ENCODE assay signal across 20 mouse cellular contexts in genomic region chr8:127222361-127222760, GRCm38 (mm10).
DNase-seq lines count a peak whose midpoint lies in the region; ATAC-seq and TF ChIP-seq lines count a peak whose summit lies in the region.
"Had no signal": no experiment of that assay in that cellular context is flagged by ENCODE, and none has a peak within 500 bp of the region (broad histone marks: within the 10 kb centered on the region; RNA-seq: fewer than 3 reads in every experiment).

No protein-coding gene starts in this region.

- no peak for ATAC-seq in forebrain, embryonic 12.5 days (ENCODE audit: low FRiP score)
- ATAC-seq in forebrain, embryonic 13.5 days: no peak
- no peak for ATAC-seq in midbrain, embryonic 11.5 days (ENCODE audit: low FRiP score)
- no peak for ATAC-seq in midbrain, postnatal 0 days (ENCODE audit: low FRiP score)
- ATAC-seq in forebrain, embryonic 16.5 days: no peak
- no peak for ATAC-seq in hindbrain, embryonic 14.5 days (ENCODE audit: low FRiP score)
- ATAC-seq: activated CD4-positive, CD25-positive, alpha-beta regulatory T cell, adult 4 months; forebrain, embryonic 15.5 days had no signal

- H3K4me3 ChIP-seq in forebrain, embryonic 12.5 days (replicated peaks): no peak overlapping the region
- no peak overlapping the region for H3K4me3 ChIP-seq in forebrain, embryonic 13.5 days
- no peak overlapping the region for H3K4me3 ChIP-seq in midbrain, embryonic 11.5 days (ENCODE audit: low read depth, low read length)
- no peak overlapping the region for H3K4me3 ChIP-seq in midbrain, postnatal 0 days (ENCODE audit: low read depth, low read length)
- H3K4me3 ChIP-seq in forebrain, embryonic 16.5 days (replicated peaks; ENCODE audit: low read length): no peak overlapping the region
- H3K4me3 ChIP-seq in hindbrain, embryonic 14.5 days (replicated peaks; ENCODE audit: low read length): no peak overlapping the region
- H3K4me3 ChIP-seq: embryonic facial prominence, embryonic 10.5 days; embryonic facial prominence, embryonic 12.5 days; forebrain, embryonic 15.5 days had no signal

- H3K4me1 ChIP-seq in forebrain, embryonic 12.5 days: peaks cover 24% of the 10 kb centered on the region
- H3K4me1 ChIP-seq in forebrain, embryonic 13.5 days: peaks cover 28% of the 10 kb centered on the region
- H3K4me1 ChIP-seq in midbrain, embryonic 11.5 days (ENCODE audit: control insufficient read depth, insufficient read depth, low read length): peaks cover 6% of the 10 kb centered on the region; the same call in 1 of the 2 replicates
- H3K4me1 ChIP-seq in midbrain, postnatal 0 days (ENCODE audit: insufficient read depth, low read length): peaks cover 2% of the 10 kb centered on the region; the same call in 1 of the 2 replicates
- H3K4me1 ChIP-seq in forebrain, embryonic 16.5 days (replicated peaks; ENCODE audit: control insufficient read depth, insufficient read depth, low read length): peaks cover 8% of the 10 kb centered on the region
- peaks cover 22% of the 10 kb centered on the region for H3K4me1 ChIP-seq in hindbrain, embryonic 14.5 days (replicated peaks; ENCODE audit: control insufficient read depth, insufficient read depth, low read length)

- no peak overlapping the region for H3K9ac ChIP-seq in forebrain, embryonic 12.5 days
- H3K9ac ChIP-seq in forebrain, embryonic 13.5 days: no peak overlapping the region
- no peak overlapping the region for H3K9ac ChIP-seq in midbrain, embryonic 11.5 days (ENCODE audit: low read length)
- no peak overlapping the region for H3K9ac ChIP-seq in midbrain, postnatal 0 days (replicated peaks; ENCODE audit: low read length, poor library complexity, severe bottlenecking)
- no peak overlapping the region for H3K9ac ChIP-seq in forebrain, embryonic 16.5 days (replicated peaks; ENCODE audit: low read depth, low read length)
- H3K9ac ChIP-seq in hindbrain, embryonic 14.5 days: no peak overlapping the region
- H3K9ac ChIP-seq: embryonic facial prominence, embryonic 12.5 days; forebrain, embryonic 15.5 days had no signal

- DNase-seq in midbrain, embryonic 11.5 days (ENCODE audit: low spot score, missing footprints): peak; percentile 72
- no peak for DNase-seq in midbrain, postnatal 0 days (ENCODE audit: low spot score)
- DNase-seq in 3T3-L1 (ENCODE audit: low read depth, low spot score): peak; percentile 8
- peak; percentile 15 for DNase-seq in NIH3T3 (ENCODE audit: low read depth)
- no peak for DNase-seq in hindbrain, embryonic 14.5 days (ENCODE audit: low spot score)
- DNase-seq: adrenal gland, adult 2 months; adrenal gland, postnatal 10 days; adrenal gland, postnatal 25 days; cerebellum, adult 11-12 months; cerebellum, adult 2 months; cerebellum, adult 9-10 months; cerebellum, postnatal 10 days; cerebellum, postnatal 25 days had no signal

- 55% methylated on average over 3 of the region's 3 CpGs for WGBS in forebrain, embryonic 12.5 days
- 76% methylated on average over 3 of the region's 3 CpGs for WGBS in forebrain, embryonic 13.5 days
- 71% methylated on average over 3 of the region's 3 CpGs for WGBS in midbrain, embryonic 11.5 days
- 78% methylated on average over 3 of the region's 3 CpGs for WGBS in midbrain, postnatal 0 days
- WGBS in forebrain, embryonic 16.5 days: 68% methylated on average over 3 of the region's 3 CpGs
- WGBS in hindbrain, embryonic 14.5 days: 75% methylated on average over 3 of the region's 3 CpGs

- TF ChIP-seq CTCF in midbrain, postnatal 0 days (IDR thresholded peaks at IDR 0.05): no peak

- H3K9me3 ChIP-seq in forebrain, embryonic 12.5 days: no peaks in the 10 kb centered on the region
- H3K9me3 ChIP-seq in forebrain, embryonic 13.5 days (replicated peaks): no peaks in the 10 kb centered on the region
- no peaks in the 10 kb centered on the region for H3K9me3 ChIP-seq in midbrain, embryonic 11.5 days (ENCODE audit: control insufficient read depth, low read length)
- no peaks in the 10 kb centered on the region for H3K9me3 ChIP-seq in midbrain, postnatal 0 days (ENCODE audit: low read length)
- H3K9me3 ChIP-seq in forebrain, embryonic 16.5 days (ENCODE audit: control insufficient read depth, low read length): no peaks in the 10 kb centered on the region
- H3K9me3 ChIP-seq in hindbrain, embryonic 14.5 days (ENCODE audit: control insufficient read depth, low read length): no peaks in the 10 kb centered on the region
- H3K9me3 ChIP-seq: embryonic facial prominence, embryonic 10.5 days; embryonic facial prominence, embryonic 12.5 days; forebrain, embryonic 15.5 days had no signal

- H3K4me2 ChIP-seq in forebrain, embryonic 12.5 days: no peak overlapping the region
- no peak overlapping the region for H3K4me2 ChIP-seq in forebrain, embryonic 13.5 days
- H3K4me2 ChIP-seq in midbrain, embryonic 11.5 days: no peak overlapping the region
- no peak overlapping the region for H3K4me2 ChIP-seq in midbrain, postnatal 0 days (ENCODE audit: low read depth, low read length, poor library complexity, severe bottlenecking)
- H3K4me2 ChIP-seq in forebrain, embryonic 16.5 days (ENCODE audit: low read length): no peak overlapping the region
- H3K4me2 ChIP-seq in hindbrain, embryonic 14.5 days (replicated peaks): no peak overlapping the region
- H3K4me2 ChIP-seq: embryonic facial prominence, embryonic 12.5 days; forebrain, embryonic 15.5 days had no signal

- H3K36me3 ChIP-seq in forebrain, embryonic 12.5 days (replicated peaks): no peaks in the 10 kb centered on the region
- no peaks in the 10 kb centered on the region for H3K36me3 ChIP-seq in forebrain, embryonic 13.5 days (ENCODE audit: poor library complexity, severe bottlenecking)
- no peaks in the 10 kb centered on the region for H3K36me3 ChIP-seq in midbrain, embryonic 11.5 days (ENCODE audit: control insufficient read depth, insufficient read depth, low read length)
- no peaks in the 10 kb centered on the region for H3K36me3 ChIP-seq in midbrain, postnatal 0 days (ENCODE audit: insufficient read depth, low read length)
- H3K36me3 ChIP-seq in forebrain, embryonic 16.5 days (ENCODE audit: control insufficient read depth, insufficient read depth): no peaks in the 10 kb centered on the region
- no peaks in the 10 kb centered on the region for H3K36me3 ChIP-seq in hindbrain, embryonic 14.5 days (replicated peaks; ENCODE audit: control insufficient read depth, insufficient read depth)
- H3K36me3 ChIP-seq: embryonic facial prominence, embryonic 10.5 days; embryonic facial prominence, embryonic 12.5 days; forebrain, embryonic 15.5 days had no signal

- no peaks in the 10 kb centered on the region for H3K27me3 ChIP-seq in forebrain, embryonic 12.5 days
- no peaks in the 10 kb centered on the region for H3K27me3 ChIP-seq in forebrain, embryonic 13.5 days
- no peaks in the 10 kb centered on the region for H3K27me3 ChIP-seq in midbrain, embryonic 11.5 days (ENCODE audit: control insufficient read depth, insufficient read depth, low read length)
- no peaks in the 10 kb centered on the region for H3K27me3 ChIP-seq in midbrain, postnatal 0 days (ENCODE audit: insufficient read depth, low read length)
- H3K27me3 ChIP-seq in forebrain, embryonic 16.5 days (replicated peaks; ENCODE audit: control insufficient read depth, insufficient read depth, low read length): no peaks in the 10 kb centered on the region
- no peaks in the 10 kb centered on the region for H3K27me3 ChIP-seq in hindbrain, embryonic 14.5 days (ENCODE audit: control insufficient read depth, insufficient read depth, low read length)
- H3K27me3 ChIP-seq: embryonic facial prominence, embryonic 12.5 days; forebrain, embryonic 15.5 days had no signal

- H3K27ac ChIP-seq in forebrain, embryonic 12.5 days: 0 out of 2 replicates have a peak overlapping the region, but pooled peaks have one; percentile 31
- H3K27ac ChIP-seq in forebrain, embryonic 13.5 days: no peak overlapping the region
- no peak overlapping the region for H3K27ac ChIP-seq in midbrain, embryonic 11.5 days (ENCODE audit: low read depth, low read length)
- no peak overlapping the region for H3K27ac ChIP-seq in midbrain, postnatal 0 days (ENCODE audit: low read depth, low read length)
- no peak overlapping the region for H3K27ac ChIP-seq in forebrain, embryonic 16.5 days (ENCODE audit: low read length)
- H3K27ac ChIP-seq in hindbrain, embryonic 14.5 days: no peak overlapping the region
- H3K27ac ChIP-seq: embryonic facial prominence, embryonic 10.5 days; embryonic facial prominence, embryonic 12.5 days; forebrain, embryonic 15.5 days had no signal

Comparison
In these comparisons a context has a peak if more than half of its experiments do, and no peak if none do; other contexts are left out.
1. DNase-seq: peak in midbrain, embryonic 11.5 days (single experiment), 3T3-L1 (single experiment) and NIH3T3 (single experiment); none in midbrain, postnatal 0 days (single experiment) and hindbrain, embryonic 14.5 days (single experiment).